Mouse (Mus musculus) CD4-positive helper T cell, adult 2 months (primary cell): ENCODE measurements around the gene Agpat2.

ENCODE experiments used
- DNase-seq: peaks from one replicate; pipeline ENCODE4 v3.0.0-alpha.2; 2012; ENCODE audit warnings: low read depth, missing footprints, low spot score

Agpat2 gene

DNA sequence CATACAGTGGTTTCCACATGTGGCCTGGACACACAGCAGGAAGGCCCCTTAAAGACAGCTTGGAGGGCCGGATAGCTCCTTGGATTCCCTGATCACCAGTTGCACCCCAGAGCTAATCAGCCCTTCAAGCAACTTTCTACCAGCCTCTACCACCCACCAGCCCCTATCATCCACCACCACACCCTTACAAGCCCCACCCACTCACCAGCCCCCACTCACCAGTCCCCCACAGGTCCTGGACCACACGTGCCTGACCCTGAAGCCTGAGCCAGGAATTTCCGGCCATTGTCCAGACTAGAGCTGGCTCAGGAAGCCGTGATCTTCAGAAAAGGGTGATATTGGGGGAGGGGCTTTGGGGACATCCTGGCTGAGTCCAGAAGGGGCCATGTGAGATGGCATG, 28.4 kb downstream of the Agpat2 start:
- DNase-seq, result no peak

DNA sequence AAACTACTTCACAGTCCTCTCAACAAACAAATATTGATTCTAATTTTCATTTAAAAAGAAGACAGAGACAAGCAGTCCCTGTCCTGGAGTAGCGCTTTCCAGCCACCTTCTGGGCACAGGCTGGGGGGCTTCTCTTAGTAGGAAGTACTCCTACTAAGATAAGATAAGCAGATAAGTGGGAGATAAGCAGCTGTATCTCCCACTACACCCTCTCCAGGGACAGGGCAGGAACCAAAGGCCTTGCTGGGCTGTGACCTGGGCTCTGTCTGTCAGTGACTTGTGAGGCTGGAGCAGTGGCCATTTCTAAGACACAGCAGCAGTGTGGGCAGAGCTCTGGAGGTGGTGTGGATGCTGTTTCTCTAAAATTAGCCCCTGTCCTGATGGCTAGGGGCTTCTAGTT, 28.8 kb downstream of the Agpat2 start:
- DNase-seq, result no peak

DNA sequence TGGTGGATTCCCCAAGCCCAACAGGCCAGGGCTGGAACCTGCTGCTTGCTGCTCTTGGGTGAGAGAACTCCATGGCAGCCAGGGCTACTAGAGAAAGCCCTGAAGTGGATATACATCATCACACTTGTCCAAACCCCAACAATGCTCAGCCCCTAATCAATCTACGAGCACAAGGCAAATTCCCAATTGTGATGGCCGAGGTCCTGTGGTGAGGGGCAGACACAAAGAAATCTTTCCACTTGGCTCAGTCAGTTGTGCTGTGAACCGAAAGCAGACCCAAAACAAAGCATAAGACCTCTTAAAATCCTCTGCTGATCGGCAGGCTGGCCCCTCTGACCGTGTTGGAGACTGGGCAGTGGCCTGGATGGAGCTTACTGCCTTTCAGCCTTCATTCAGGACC, 29.4 kb downstream of the Agpat2 start:
- DNase-seq, result no peak

DNA sequence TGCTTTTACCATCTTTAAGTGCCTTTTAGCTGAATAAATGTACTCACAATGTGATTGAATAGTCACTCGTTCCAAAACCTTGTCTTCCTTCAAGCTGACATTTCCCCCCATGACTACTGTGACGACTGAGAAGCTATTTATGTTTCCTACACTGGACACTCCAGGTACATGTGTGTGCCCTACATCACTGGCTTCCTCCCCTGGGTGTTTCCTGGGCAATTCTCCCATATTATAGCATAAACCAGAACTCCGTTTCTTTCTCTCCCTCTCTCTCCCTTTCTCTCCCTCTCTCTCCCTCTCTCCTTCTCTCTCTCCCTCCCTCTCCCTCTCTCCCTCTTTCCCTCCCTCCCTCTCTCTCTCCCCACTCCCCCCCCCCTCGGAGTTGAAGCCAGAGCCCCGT, 30.4 kb downstream of the Agpat2 start:
- DNase-seq, result no peak

DNA sequence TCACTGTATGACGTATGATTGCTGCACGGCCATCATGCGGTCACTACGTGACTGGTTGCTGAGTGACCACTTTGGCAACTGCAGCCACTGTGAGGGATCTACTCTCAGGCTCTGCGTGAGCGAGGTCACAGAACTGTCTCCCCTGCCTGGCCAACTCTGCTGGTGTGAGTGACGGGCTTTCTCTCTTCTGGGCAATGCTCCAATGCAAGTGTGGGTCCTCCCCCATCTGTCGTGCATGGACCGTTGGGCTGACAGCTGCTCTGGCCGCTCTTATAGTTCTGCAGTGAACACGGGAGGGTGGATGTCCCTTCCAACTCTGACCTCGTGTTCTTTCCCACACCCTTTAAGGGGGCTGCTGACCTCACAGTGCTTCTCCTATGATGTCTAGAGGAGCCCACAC, 30.8 kb downstream of the Agpat2 start:
- no peak for DNase-seq

DNA sequence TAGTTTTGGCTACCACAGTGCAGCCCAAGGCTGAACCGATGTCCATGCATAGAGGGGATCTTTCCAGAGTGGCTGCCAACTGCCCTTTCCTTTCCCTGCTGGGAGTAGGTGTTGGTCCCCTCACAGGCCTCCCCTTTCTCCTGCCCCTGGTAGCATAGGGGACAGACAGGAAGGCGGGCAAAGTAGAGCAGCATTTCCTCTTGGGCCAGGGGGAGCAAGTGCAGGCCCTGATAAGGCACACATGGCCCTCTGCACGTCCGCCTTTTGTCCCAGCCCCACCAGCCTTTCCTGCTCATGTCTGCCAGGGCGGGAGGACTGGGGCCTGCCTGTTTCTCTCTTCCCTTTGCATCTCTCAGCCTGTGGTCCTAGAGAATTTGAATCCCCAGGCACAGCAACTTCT, 32.4 kb downstream of the Agpat2 start:
- DNase-seq, result no peak

DNA sequence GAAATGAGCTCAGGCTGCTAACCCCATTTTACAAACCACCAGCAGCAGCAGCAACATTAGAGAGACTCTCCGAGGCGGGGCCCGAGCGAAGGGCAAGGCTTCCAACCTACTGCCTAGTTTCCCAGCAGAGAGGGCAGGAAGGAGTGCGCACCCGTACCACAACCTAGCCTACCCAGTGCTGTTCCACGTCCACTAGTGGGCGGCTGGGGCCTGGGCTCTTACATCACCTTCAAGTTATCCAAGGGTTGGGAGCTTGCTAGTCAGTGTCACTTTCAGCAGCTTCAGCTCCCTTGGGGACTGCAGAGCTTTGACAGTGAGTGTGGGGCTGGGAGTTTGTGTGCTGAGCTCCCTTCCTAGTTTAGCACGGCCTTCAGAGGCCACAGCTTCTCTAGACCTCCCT, 32.8 kb downstream of the Agpat2 start:
- no peak for DNase-seq

DNA sequence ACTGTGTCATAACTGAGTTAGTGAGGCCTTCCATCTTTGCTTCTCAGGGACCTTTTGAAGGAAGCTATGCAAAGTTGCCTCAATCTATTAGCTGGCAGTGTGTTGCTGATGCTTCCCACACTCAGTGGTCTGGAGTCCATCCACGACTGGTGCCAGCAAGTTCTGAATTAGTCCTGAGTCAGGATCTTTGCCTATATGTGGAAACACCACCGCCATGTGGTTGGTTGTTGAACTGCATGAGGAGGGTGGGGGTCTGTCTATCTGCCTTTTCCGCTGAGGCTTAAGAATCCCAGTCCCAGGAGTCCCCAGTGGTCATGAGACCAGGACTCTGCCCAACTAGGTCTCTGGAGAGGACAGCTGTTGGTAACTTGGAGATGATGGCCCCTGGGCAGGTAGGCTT, 34.2 kb downstream of the Agpat2 start:
- DNase-seq, result peak; percentile 41

DNA sequence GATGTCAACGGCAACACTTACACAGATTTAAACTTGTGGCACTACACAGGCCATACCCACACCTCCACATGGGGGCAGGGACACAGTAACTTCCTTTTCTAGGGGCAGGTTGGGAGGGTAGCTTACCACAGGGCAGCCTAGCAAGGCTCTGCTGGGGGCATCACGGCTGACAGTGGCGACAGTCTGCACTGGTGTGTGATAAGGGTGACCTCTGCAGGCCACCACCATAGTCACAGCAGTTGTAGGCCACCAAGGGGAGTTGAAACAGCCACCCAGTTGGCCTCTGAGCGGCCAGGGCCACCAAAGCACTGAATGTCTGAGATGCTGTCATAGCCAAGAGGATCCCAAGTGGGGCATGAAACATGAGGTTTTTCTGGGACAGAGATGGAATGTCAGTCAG, 38.0 kb downstream of the Agpat2 start:
- DNase-seq, result peak; percentile 68

DNA sequence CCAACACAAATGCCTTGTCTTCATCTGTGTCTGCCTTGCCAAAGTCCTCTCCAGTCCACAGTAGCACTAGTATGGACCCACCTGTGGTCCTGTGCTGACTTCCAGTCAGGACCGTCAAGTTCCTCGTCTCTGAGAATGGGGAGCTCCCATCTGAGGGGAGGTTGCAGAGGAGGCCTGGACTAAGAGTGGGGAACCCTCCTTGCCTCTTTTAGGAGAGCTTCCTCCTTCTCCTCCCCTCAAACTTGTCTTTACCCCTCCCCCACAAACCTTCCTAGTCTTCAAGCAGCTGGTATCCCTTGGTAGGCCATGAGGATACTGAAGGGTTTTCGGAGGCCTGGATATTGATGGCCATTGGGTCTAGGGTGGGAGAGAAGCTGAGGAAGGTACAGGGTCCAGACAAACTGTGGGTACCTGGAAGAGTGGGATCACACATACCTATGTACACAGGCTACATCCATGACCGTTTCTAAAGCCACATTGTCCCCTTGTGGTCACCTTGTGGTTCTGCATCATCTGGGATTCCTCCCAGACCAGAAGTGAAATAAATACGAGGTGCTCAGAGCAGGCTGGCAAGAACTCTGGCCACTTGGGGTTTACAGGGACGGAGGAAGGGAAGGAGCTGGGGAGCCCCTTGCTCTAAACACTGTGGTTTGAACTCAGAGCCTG, 42.7 kb downstream of the Agpat2 start:
- DNase-seq, result peak; percentile 44

DNA sequence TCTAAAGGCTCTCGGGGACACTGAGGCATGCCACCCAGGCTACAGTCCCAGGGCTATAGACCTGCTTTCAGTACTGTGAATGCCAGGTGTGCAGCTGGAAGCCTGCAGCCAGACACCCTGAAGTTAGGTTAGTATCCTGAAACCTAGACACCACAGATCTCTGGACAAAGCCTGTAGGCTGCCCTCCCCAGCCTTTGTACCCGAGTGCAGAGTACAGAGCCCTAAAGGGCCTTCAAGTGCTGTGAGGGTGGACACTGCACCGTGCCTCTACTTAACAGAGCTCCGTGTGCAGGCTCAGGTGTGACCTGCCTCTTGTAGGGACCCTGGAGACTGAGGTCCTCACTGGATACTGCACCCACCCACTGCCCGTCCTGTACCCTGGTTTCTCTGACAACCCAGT, 43.7 kb downstream of the Agpat2 start:
- no peak for DNase-seq

DNA sequence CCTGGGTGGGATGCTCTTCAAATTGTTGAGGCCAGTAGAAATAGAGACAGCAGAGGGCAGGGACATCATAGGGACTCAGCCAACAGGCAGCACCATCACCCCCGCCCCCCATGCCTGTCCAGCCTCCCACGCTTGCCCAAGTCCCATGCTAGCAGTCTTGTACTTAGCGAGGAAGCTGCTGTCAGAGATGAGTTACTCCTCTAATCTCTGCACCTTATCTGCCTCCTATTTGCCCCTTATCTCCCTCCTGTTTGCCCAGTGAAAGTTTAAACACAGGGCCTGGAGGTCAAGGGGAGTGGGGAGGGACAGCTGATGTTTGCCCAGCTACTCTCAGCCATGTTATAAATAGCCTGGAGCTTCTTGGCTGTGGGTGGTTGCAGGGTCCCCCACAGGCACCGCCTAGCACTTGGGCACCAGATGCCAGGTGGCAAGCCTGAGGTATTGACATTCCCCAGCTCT, 47.7 kb downstream of the Agpat2 start:
- DNase-seq, result no peak

DNA sequence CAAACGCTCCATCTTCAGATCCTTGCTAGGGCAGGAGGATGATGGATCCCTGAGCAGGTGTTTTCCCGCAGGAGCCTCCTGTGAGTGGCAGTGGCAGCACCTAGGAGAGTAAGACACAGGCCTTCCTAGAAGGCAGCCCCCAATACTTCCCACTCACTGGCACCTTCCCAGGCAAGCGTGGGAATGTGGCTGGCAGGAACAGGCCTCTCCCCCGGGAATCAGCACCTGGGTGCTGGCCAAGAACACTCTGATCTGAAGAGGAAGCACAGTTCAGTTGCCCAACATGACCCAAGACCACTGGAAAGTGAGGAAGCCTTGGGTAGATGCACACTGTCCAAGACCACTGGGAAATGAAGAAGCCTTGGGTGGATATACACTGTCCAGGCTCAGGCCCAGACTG, 49.1 kb downstream of the Agpat2 start:
- no peak for DNase-seq

DNA sequence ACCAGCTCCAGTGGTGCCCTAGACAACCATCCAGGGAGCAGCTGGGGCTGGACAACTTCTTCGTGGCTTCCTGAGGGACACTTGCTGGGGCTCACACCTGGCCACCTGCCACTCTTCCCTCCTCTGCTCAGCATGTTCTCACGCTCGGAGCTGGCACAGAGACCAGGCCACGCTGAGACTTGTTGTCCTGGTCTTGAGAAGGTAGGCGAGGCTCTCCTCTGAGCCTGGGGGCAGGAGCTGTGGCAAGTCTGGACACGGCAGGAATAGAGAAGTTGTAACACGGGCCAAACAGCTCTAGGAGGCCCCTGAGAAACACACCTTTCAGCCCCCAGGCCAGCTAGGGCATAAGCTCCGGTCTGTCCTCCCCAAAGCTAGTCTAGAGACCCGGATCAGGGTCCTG, 50.3 kb downstream of the Agpat2 start:
- DNase-seq, result no peak

DNA sequence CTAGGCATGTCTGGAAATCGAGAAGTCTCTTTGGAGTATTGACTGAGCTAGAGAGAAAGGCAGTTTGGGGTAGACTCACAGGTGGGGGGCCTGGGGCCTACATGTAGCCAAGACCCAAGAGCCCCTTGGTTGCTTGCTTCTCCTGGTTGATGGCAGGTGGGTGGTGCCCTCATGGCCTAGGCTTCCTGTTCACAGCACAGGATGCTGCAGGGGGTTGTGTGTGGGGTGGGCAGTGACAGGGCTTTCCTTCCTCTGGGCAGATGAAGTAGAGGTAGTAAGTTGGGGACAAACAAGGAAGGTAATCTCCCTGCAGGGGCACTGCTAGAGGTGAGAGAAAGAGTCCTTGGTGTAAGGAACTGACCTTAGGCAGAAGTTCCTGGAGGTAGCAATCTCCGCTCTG, 52.2 kb downstream of the Agpat2 start:
- peak; percentile 19 for DNase-seq

DNA sequence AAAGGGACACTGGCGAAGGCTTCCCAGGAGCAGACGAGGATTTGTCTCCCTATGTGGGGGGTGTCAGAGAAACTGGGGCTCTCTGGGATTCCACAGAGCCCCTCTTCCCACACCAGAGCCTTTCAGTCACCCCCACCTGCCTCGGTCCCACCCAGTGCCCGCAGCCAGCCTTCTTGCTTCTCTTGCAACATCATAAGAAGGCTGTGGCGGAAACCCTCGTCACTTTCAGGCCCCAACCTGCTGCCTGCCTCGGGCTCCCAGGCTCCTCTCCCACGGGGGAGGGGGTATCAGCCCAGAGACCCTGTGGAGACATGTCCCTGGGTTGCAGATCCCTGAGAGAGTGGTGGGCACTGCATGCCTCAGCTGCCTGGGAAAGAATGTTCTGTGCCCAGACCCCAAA, 52.8 kb downstream of the Agpat2 start:
- no peak for DNase-seq

DNA sequence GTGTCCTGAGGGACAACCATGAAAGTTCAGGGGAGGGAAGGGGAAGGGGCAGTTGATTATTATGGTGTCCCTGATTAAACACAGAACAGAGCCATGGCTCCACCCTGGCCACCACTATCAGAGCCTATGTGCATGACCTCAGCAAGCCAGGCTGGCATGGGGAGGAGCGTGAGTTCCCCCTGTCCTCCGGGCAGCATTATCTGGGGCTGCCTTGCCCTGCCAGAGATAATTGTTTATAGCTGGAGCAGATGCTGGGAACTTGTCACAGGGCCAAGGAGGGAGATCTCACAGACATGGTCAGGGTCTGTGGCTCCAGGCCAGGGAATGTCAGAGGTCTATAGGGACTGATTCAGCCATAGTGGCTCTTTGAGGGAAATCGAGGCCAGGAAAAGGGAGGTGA, 53.4 kb downstream of the Agpat2 start:
- DNase-seq, result no peak

DNA sequence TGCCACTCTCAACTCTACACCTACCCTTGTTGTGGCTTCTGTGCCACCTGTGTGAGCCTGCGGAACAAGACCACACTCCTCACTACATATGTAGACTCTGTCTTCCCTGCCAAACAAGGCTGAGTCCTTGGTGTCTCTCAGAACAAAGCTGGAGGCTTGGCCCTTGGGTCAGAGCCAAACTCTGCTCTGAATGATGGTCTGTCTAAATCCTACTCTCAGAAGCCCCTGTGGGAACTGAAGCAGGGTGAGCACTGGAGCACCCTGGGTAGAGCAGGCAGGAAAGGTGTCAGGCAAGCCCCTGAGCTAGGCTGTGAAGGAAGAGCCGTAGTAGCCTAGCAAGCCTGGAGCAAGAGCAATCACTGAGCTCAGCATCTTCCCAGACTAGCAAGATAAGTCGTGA, 54.0 kb downstream of the Agpat2 start:
- DNase-seq, result no peak

DNA sequence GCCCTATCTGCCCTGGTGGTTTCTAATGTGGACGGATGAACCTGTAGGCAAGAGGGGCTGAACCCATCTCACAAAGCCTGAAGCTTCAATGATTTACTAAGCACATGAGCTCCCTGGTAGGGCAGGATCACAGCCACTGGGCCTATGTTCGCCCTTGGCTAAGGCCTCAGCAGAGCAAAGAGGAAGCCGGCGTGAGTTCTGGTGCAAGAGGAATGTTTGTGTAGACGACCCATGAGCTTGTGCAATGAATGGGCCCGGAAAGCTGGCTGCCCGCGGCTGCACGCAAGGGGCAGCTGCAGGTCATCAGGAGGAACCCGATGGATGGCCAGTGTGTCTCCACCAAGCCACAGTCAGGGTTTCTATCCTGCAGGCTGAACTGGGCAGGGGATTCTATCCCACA, 54.4 kb downstream of the Agpat2 start:
- DNase-seq, result no peak

DNA sequence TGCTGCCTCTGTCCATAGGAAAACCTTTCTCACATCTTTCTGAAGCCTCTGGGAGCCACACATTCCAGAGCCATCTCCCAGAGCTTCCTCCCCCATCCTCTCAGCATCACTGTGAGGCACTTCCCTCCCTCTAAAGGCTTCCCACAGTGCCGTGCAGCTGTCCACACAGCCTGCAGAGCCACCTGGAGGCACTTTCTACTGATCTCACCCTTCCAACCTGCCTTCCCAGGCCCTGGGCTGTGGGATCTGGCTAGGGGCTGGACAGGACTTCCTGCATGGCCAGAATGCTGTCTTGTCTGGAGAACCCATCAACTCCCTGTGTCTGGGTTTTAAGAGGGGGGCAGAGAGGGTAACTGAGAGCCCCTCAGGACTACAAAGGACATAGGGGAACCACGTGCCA, 56.7 kb downstream of the Agpat2 start:
- DNase-seq, result no peak

DNA sequence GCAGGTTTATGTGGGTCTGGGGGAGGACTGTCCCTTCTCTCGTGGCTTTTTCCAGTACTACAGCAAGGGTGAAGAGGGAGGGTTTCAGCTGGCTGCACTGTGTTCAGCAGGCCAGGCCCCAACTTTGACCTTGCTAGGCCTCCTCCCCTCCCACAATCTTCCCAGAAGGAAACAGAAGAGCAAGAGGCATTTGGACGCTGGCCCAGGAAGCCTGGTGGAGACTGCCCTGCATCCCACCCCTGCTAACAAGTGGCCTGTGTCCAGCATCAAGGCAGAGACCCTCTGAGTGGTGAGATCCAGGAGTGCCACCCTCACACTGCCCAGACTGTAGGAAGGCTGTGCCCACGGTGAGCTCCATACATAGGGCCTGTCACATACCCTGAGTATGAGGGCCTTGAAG, 60.0 kb downstream of the Agpat2 start:
- DNase-seq, result no peak

DNA sequence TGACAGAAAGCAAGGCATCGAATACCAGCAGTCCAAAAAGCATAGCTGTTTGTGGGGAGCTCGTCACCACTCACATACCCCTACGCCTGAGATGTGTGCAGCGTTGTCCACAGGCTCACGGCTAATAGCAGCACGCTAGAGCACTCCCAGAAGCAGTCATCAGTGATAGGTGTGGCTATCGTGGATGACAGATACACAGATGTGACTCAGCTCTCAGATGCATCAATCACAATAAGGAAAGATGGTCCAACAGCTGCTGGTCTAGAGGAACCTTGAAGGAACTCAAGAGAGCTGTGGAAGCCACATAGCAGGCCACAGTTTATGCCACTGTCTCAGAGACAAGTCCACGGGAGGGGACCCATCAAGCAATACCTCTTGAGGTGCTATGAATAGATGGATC, 60.4 kb downstream of the Agpat2 start:
- DNase-seq, result no peak

DNA sequence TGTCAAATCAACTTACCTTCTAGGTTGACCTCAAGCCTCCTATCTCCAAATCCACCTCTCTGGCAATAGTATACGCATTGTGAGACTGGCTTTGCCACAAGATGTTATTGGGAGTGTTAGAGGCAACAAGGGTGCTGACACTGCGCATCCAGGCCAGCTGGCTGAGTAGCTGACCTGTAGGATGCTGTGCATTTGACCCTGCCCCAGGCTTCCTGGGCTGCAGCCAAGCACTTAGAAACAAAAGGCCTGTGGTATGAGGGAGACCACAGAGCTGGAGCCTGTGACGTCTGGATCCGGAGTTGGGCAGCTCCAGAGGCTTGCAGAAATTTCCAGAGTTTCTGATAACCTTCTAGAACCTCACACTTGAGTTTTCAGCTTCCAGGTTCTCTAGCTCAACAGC, 61.1 kb downstream of the Agpat2 start:
- no peak for DNase-seq
